Mouse (Mus musculus): ENCODE results near the gene Tmem38b.

The Tmem38b gene

GRCm38 (mm10) chr4:53828914-53829313 lies 3.1 kb downstream of the Tmem38b start:
- in situ Hi-C loops (cut with MboI; ENCODE audit: low sequenced_read_pairs) = no loop called here

GRCm38 (mm10) chr4:53830016-53830415 lies 4.2 kb downstream of the Tmem38b start:
- in situ Hi-C loops (cut with MboI; ENCODE audit: low sequenced_read_pairs) = loop anchor here (10.0 kb wide), 1 partner anchor 85 kb away; no protein-coding TSS in a partner anchor

- in situ Hi-C loops (cut with MboI; ENCODE audit: low sequenced_read_pairs) = loop anchor here (10.0 kb wide), 1 partner anchor 86 kb away; no protein-coding TSS in a partner anchor
Observed at GRCm38 (mm10) chr4:53830579-53830978, 4.7 kb downstream of the Tmem38b start.

GRCm38 (mm10) chr4:53832321-53832720 lies 6.5 kb downstream of the Tmem38b start:
- in situ Hi-C loops (cut with MboI; ENCODE audit: low sequenced_read_pairs) = loop anchor here (10.0 kb wide), 1 partner anchor 88 kb away; no protein-coding TSS in a partner anchor

- in situ Hi-C loops (cut with MboI; ENCODE audit: low sequenced_read_pairs) = loop anchor here (10.0 kb wide), 1 partner anchor 92 kb away; no protein-coding TSS in a partner anchor
Observed at GRCm38 (mm10) chr4:53836978-53837377, 11.1 kb downstream of the Tmem38b start.

- in situ Hi-C loops (cut with MboI; ENCODE audit: low sequenced_read_pairs) = no loop called here
Observed at GRCm38 (mm10) chr4:53840158-53840870, 14.5 kb downstream of the Tmem38b start.

- in situ Hi-C loops (cut with MboI; ENCODE audit: low sequenced_read_pairs) = no loop called here
Observed at GRCm38 (mm10) chr4:53843553-53843952, 17.7 kb downstream of the Tmem38b start.

- in situ Hi-C loops (cut with MboI; ENCODE audit: low sequenced_read_pairs) = no loop called here
Observed at GRCm38 (mm10) chr4:53844835-53845619, 19.2 kb downstream of the Tmem38b start.

- in situ Hi-C loops (cut with MboI; ENCODE audit: low sequenced_read_pairs) = no loop called here
Observed at GRCm38 (mm10) chr4:53845656-53846055, 19.8 kb downstream of the Tmem38b start.

- in situ Hi-C loops (cut with MboI; ENCODE audit: low sequenced_read_pairs) = no loop called here
Observed at GRCm38 (mm10) chr4:53846326-53846725, 20.5 kb downstream of the Tmem38b start.

GRCm38 (mm10) chr4:53847541-53847940 lies 21.7 kb downstream of the Tmem38b start:
- in situ Hi-C loops (cut with MboI; ENCODE audit: low sequenced_read_pairs) = no loop called here

GRCm38 (mm10) chr4:53848308-53848707 lies 22.5 kb downstream of the Tmem38b start:
- in situ Hi-C loops (cut with MboI; ENCODE audit: low sequenced_read_pairs) = no loop called here

GRCm38 (mm10) chr4:53848816-53849215 lies 23.0 kb downstream of the Tmem38b start:
- in situ Hi-C loops (cut with MboI; ENCODE audit: low sequenced_read_pairs) = no loop called here

GRCm38 (mm10) chr4:53849804-53850203 lies 24.0 kb downstream of the Tmem38b start:
- in situ Hi-C loops (cut with MboI; ENCODE audit: low sequenced_read_pairs) = loop anchor here (10.0 kb wide), 1 partner anchor 115 kb away; no protein-coding TSS in a partner anchor

GRCm38 (mm10) chr4:53853333-53853732 lies 27.5 kb downstream of the Tmem38b start:
- in situ Hi-C loops (cut with MboI; ENCODE audit: low sequenced_read_pairs) = loop anchor here (10.0 kb wide), 1 partner anchor 119 kb away; no protein-coding TSS in a partner anchor

- in situ Hi-C loops (cut with MboI; ENCODE audit: low sequenced_read_pairs) = loop anchor here (10.0 kb wide), 1 partner anchor 125 kb away; no protein-coding TSS in a partner anchor
Observed at GRCm38 (mm10) chr4:53859944-53860343, 34.1 kb downstream of the Tmem38b start.

GRCm38 (mm10) chr4:53862101-53862500 lies 36.3 kb downstream of the Tmem38b start:
- in situ Hi-C loops (cut with MboI; ENCODE audit: low sequenced_read_pairs) = no loop called here

GRCm38 (mm10) chr4:53864098-53864820 lies 38.4 kb downstream of the Tmem38b start:
- in situ Hi-C loops (cut with MboI; ENCODE audit: low sequenced_read_pairs) = no loop called here

- in situ Hi-C loops (cut with MboI; ENCODE audit: low sequenced_read_pairs) = no loop called here
Observed at GRCm38 (mm10) chr4:53866459-53866858, 40.6 kb downstream of the Tmem38b start.

- in situ Hi-C loops (cut with MboI; ENCODE audit: low sequenced_read_pairs) = no loop called here
Observed at GRCm38 (mm10) chr4:53878542-53879417, 52.9 kb downstream of the Tmem38b start.

All from CH12F3 (cell line).